Mouse (Mus musculus) E14TG2a.4 (cell line): ENCODE results near the gene Cnot8.

Source experiments
- H3K27me3 ChIP-seq: 2 replicates; pipeline ENCODE4 v1.6.1; 2014; ENCODE audit warnings: low read length, control low read depth; ENCODE audit not compliant: insufficient read depth
- H3K36me3 ChIP-seq: 2 replicates; pipeline ENCODE4 v1.6.1; 2014; ENCODE audit warnings: low read length, control low read depth; ENCODE audit not compliant: insufficient read depth
- H3K4me1 ChIP-seq: replicated peaks from 2 replicates; pipeline ENCODE4 v1.6.1; 2014; ENCODE audit warnings: low read depth, low read length, control low read depth
- H3K4me3 ChIP-seq: replicated peaks from 2 replicates; pipeline ENCODE4 v1.5.1; 2014; ENCODE audit warnings: mild to moderate bottlenecking, low read length
- H3K9me3 ChIP-seq: 2 replicates; pipeline ENCODE4 v1.6.1; 2014; ENCODE audit warnings: low read length, control low read depth
- CTCF ChIP-seq: conservative IDR thresholded peaks from 2 replicates; pipeline ENCODE4 v1.5.1; 2014; ENCODE audit warnings: low read length
- NANOG ChIP-seq: IDR thresholded peaks from 2 replicates; pipeline ENCODE4 v1.6.1; 2014; ENCODE audit warnings: borderline replicate concordance, low read length, mixed read lengths
- POU5F1 ChIP-seq: IDR thresholded peaks from 2 replicates; pipeline ENCODE4 v1.6.1; 2014; ENCODE audit warnings: low read length, borderline replicate concordance

The Cnot8 gene

DNA sequence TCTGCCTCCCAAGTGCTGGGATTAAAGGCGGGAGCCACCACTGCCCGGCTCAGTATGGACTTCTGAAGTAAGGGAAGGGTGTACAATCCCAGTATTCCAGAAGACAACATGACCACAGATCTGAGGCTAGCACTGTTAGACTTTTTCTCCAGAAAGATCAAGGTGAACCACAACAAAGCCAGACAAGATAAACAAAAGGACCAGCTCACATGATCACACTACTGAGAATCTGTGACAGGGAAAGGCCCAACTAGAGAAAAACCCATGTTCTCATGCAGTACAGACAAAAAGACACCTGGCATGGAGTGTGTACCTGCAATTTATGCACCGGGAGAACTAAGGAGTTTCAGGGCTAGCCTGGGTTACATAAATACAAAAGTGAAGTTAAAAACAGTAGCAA lies 28.1 kb downstream of the Cnot8 start:
- Histone ChIP-seq H3K4me3 (no peak overlapping the region), H3K36me3 (peaks cover 100% of the 10 kb centered on the region), H3K27me3 (no peaks in the 10 kb centered on the region), H3K9me3 (no peaks in the 10 kb centered on the region), H3K4me1 (peaks cover 4% of the 10 kb centered on the region)
- TF ChIP-seq POU5F1 = no peak
- TF ChIP-seq NANOG = no peak
- no peak for TF ChIP-seq CTCF

GRCm38 (mm10) chr11:58134869-58135268 lies 30.9 kb downstream of the Cnot8 start:
- peaks cover 17% of the 10 kb centered on the region for H3K4me1 ChIP-seq
- TF ChIP-seq POU5F1 = no peak
- TF ChIP-seq CTCF = no peak
- no peak for TF ChIP-seq NANOG
- no peaks in the 10 kb centered on the region for H3K9me3 ChIP-seq
- peaks cover 98% of the 10 kb centered on the region for H3K36me3 ChIP-seq
- H3K27me3 ChIP-seq = no peaks in the 10 kb centered on the region
- no peak overlapping the region for H3K4me3 ChIP-seq

GRCm38 (mm10) chr11:58135296-58135695 lies 31.3 kb downstream of the Cnot8 start:
- Histone ChIP-seq H3K36me3 (peaks cover 98% of the 10 kb centered on the region), H3K4me3 (no peak overlapping the region), H3K9me3 (no peaks in the 10 kb centered on the region), H3K4me1 (peaks cover 17% of the 10 kb centered on the region), H3K27me3 (no peaks in the 10 kb centered on the region)
- TF ChIP-seq CTCF (no peak), POU5F1 (no peak), NANOG (no peak)

DNA sequence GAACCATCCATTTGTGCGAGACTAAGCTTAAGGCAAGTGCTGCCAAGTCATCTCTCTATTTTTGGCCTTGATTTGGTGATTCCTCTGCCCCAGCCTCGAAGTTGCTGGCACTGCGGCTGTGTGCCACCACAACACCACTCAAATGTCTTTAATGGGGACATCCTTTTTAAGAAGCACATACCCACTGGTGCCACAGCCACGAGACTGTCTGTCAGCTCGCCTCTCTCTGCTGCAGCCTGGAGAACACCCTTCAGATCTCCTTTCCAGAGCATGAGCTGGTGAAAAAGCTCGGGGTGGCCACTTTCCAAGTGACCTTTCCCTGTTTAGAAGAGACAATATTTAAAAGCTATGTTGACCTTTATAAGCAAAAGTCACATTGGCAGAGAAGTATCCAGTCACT lies 32.7 kb downstream of the Cnot8 start:
- peaks cover 98% of the 10 kb centered on the region for H3K36me3 ChIP-seq
- H3K4me3 ChIP-seq = no peak overlapping the region
- TF ChIP-seq CTCF (no peak), NANOG (no peak), POU5F1 (no peak)
- no peaks in the 10 kb centered on the region for H3K9me3 ChIP-seq
- no peaks in the 10 kb centered on the region for H3K27me3 ChIP-seq
- H3K4me1 ChIP-seq = peaks cover 17% of the 10 kb centered on the region

DNA sequence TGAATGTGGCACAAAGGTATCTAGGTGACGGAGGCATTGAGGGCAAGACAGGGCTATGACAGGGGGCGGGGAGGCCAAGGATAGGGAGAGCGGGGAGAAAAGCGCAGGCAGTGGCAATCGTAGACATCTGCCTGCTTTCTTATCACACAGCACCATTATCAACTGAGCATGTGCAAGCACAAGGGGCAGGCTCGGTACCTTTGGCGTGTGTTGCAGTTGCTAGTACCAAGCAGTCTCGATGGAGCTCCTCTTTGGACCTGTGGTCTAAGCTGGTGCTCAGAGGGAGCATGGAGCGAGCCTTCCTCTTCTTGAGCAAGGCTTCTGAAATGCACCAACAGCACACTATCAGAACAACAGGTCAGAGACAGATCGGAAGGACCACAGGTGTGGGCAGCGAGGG lies 34.9 kb downstream of the Cnot8 start:
- TF ChIP-seq POU5F1 (no peak), NANOG (no peak)
- no peaks in the 10 kb centered on the region for H3K27me3 ChIP-seq
- H3K36me3 ChIP-seq = peaks cover 93% of the 10 kb centered on the region
- H3K4me1 ChIP-seq = peaks cover 17% of the 10 kb centered on the region
- no peaks in the 10 kb centered on the region for H3K9me3 ChIP-seq
- no peak overlapping the region for H3K4me3 ChIP-seq

DNA sequence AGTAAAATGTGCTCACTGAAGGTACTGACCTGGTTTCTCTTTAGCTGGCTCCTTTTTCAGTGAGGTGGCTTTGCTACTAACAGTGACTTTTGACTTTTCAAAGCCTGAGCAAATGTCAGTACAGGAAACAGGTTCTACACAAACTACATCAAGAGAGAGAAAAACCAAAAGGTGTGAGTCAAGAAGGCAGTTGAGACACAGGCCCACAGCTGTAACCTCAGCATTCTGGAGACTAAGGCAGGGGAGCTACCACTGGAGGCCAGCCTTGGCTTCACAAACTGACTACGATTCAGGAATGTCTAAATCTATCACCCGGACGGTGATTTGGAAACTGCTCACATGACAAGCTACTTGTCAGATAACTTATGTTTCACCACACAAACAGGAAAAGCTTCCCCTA lies 35.5 kb downstream of the Cnot8 start:
- Histone ChIP-seq H3K4me1 (peaks cover 17% of the 10 kb centered on the region), H3K27me3 (no peaks in the 10 kb centered on the region), H3K9me3 (no peaks in the 10 kb centered on the region), H3K4me3 (no peak overlapping the region), H3K36me3 (peaks cover 93% of the 10 kb centered on the region)
- TF ChIP-seq POU5F1 = no peak
- TF ChIP-seq CTCF = no peak
- TF ChIP-seq NANOG = no peak

DNA sequence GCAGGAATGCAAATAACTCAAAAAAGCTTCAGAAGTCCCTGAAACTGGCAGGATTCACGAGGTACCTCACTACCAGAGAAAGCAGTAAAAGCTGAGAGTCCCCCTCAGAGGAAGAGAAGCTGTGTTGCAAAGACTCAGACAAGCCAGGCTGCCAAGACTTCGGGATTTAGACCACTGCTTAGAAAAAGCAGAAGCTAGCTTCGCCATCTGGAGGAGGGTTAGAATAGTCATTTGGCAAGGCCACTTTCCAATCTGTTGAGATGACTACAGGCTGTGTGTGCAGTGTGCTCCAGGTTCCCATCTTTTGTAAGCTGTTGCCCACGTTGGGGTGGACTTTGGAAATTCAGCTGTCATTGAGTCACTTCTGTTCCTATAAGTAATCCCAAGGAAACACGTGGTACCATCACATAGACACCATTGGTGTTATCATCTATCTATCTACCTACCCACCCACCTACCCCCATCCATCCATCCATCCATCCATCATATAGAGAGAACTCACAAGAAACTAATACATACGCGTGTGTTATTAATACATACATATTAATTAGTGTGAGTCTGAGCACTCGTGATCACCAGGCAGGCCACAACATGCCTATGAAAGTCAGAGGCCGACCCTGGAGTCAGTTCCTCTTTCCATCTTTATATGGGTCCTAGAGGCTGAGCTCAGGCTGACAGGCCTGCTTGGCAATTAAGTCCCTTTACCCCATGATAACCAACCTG lies 39.9 kb downstream of the Cnot8 start:
- H3K36me3 ChIP-seq = peaks cover 94% of the 10 kb centered on the region
- no peak overlapping the region for H3K4me3 ChIP-seq
- TF ChIP-seq NANOG = no peak
- TF ChIP-seq CTCF = no peak
- TF ChIP-seq POU5F1 = no peak
- peaks cover 1% of the 10 kb centered on the region for H3K4me1 ChIP-seq
- no peaks in the 10 kb centered on the region for H3K27me3 ChIP-seq
- H3K9me3 ChIP-seq = no peaks in the 10 kb centered on the region

- peaks cover 93% of the 10 kb centered on the region for H3K36me3 ChIP-seq
- H3K4me3 ChIP-seq = no peak overlapping the region
- TF ChIP-seq NANOG = no peak
- no peak for TF ChIP-seq POU5F1
- no peak for TF ChIP-seq CTCF
- H3K4me1 ChIP-seq = no peaks in the 10 kb centered on the region
- H3K27me3 ChIP-seq = no peaks in the 10 kb centered on the region
- no peaks in the 10 kb centered on the region for H3K9me3 ChIP-seq
Measured at GRCm38 (mm10) chr11:58146241-58146640, 42.3 kb downstream of the Cnot8 start.

DNA sequence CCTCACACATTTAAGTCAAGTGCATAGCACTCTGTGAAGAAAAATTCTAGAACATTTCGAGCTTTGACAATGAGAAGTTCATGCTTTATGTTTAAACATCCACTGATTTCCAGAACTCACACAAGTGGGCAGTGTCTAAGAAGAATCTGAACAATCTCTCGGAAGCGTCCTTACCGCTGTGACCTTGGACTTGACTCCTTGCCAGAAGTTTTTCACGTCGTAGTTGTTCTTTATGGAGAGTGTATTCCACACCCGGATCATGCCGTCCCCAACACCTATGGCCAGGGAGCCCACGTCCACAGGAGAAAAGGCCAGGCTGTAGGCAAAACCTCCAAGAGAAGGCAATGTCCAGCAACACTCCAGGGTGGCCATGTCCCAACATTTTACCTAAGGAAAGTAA lies 51.5 kb downstream of the Cnot8 start:
- peaks cover 6% of the 10 kb centered on the region for H3K4me1 ChIP-seq
- TF ChIP-seq NANOG (no peak), CTCF (no peak), POU5F1 (no peak)
- H3K9me3 ChIP-seq = no peaks in the 10 kb centered on the region
- H3K36me3 ChIP-seq = peaks cover 92% of the 10 kb centered on the region
- H3K27me3 ChIP-seq = no peaks in the 10 kb centered on the region
- no peak overlapping the region for H3K4me3 ChIP-seq
